Mouse (Mus musculus) gastrocnemius, postnatal 25 days (tissue): ENCODE results near the gene Ergic2. TPM values are rescaled to one million over a fixed set of nuclear protein-coding genes. Genes with fewer than 3 reads are reported as not detected.
"Not testable (repeated sequence)": the region's sequence is repeated elsewhere in the genome, so short reads cannot be mapped to it uniquely, and the experiment has no call there.

Source experiments
- DNase-seq: peaks from one replicate; pipeline ENCODE4 v3.0.0; 2022
- total RNA-seq, 2 experiments: library from RNA; stranded (reverse); gene quantifications; 1 replicate in 1 of 2; 2 replicates in 1 of 2; pipeline ENCODE4 v1.2.3; 2021

Gene Ergic2
- total RNA-seq, 2 experiments from 2014 or later, result 58.6 to 66.8 TPM

- DNase-seq, result no peak
Measured at GRCm38 (mm10) chr6:148211391-148211876, 740 bp downstream of the Ergic2 start.

- no peak for DNase-seq
Measured at GRCm38 (mm10) chr6:148207522-148207921, 4.7 kb downstream of the Ergic2 start.

- no peak for DNase-seq
Measured at GRCm38 (mm10) chr6:148205134-148205533, 7.0 kb downstream of the Ergic2 start.

GRCm38 (mm10) chr6:148199729-148200128 is 12.4 kb downstream of the Ergic2 start:
- no peak for DNase-seq

GRCm38 (mm10) chr6:148199177-148199576 is 13.0 kb downstream of the Ergic2 start:
- no peak for DNase-seq

- DNase-seq, result no peak
Measured at GRCm38 (mm10) chr6:148193972-148194701, 18.0 kb downstream of the Ergic2 start.

- no peak for DNase-seq
Measured at GRCm38 (mm10) chr6:148185694-148186093, 26.5 kb downstream of the Ergic2 start.

- DNase-seq, result no peak
Measured at GRCm38 (mm10) chr6:148172904-148173303, 39.3 kb downstream of the Ergic2 start.

GRCm38 (mm10) chr6:148152305-148152704 is 59.9 kb downstream of the Ergic2 start:
- not testable (repeated sequence) for DNase-seq

- DNase-seq, result no peak
Measured at GRCm38 (mm10) chr6:148142421-148142820, 69.8 kb downstream of the Ergic2 start.

- no peak for DNase-seq
Measured at GRCm38 (mm10) chr6:148141874-148142273, 70.3 kb downstream of the Ergic2 start.

GRCm38 (mm10) chr6:148139288-148139995 is 72.7 kb downstream of the Ergic2 start:
- DNase-seq, result no peak

- peak; percentile 26 for DNase-seq
Measured at GRCm38 (mm10) chr6:148135769-148136382, 76.3 kb downstream of the Ergic2 start.

- DNase-seq, result no peak
Measured at GRCm38 (mm10) chr6:148133536-148133935, 78.6 kb downstream of the Ergic2 start.

- DNase-seq, result no peak
Measured at GRCm38 (mm10) chr6:148132314-148132713, 79.9 kb downstream of the Ergic2 start.

Other genes with a start within 250 kb of the Ergic2 start
- gene Far2, start 165.1 kb downstream of the Ergic2 start, total RNA-seq, result not detected
- gene Tmtc1, start 232.0 kb upstream of the Ergic2 start, total RNA-seq, result 10 to 100 TPM; 64.0 to 64.8 TPM